Mouse (Mus musculus): ENCODE measurements at regions not wholly inside any gene's neighbourhood (a gene's known extent, or its start where the extent isn't known, plus 50 kb on each side); places are given as distances from the start of the nearest gene placed in this dataset.

DNA sequence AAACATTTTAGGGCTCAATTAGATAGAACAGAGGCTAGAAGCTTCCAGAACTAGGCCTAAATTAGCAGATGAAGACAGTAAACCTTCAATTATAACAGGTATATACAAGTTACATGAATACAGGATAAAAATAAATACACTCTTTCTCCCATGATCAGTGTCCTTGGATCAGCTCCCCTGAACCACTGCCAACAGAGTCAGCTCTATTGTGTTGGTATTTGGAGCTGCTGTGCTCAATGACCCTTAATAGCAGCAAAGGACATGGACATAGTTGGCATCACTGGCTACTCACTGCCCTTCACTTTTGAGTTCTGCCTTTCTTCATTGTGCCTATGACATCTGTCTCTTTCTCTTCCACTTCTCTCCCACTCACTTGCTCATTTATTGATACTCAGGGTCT, 639.1 kb upstream of the 4921530L21Rik start:
- DNase-seq (ENCODE audit: low spot score in 2 of 2), result no peak

DNA sequence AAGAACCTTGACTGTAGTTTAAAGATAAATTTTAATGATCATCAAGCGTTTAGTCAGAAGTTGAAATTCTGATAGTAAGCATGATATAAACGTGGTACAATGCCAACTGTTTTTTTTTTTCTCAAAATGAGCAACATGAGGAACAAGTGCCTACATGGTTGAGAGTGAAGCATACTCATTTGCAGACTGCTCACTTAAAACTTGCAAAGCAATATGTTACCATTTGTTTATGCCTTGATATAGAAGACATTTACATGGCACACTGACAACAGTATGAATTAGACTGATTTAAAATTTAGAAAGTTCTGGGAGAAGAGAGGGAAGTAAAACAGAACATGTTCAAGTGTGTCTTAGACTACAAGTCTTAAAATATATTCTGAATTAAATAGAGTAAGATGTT, 632.2 kb upstream of the 4921530L21Rik start:
- no peak for DNase-seq (ENCODE audit: low spot score in 2 of 2)

DNA sequence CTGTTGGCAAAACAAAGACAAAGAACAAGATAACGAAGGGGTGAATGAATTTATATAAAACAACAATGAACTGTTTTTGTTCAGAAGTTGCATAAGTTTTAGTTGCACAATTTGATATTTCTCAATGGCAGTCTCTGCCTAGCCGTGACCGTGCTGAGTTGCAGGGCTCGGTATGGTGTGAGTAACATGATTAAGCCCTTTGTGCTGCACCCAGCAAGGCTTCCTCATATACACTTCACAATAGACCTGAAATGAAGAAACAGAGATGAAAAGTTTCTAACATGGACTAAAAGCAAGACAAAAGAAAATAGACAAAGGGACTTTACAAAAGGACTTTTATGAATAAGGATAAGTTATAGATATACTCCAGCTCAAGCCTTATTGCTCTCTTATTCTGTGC, 624.9 kb upstream of the 4921530L21Rik start:
- DNase-seq (ENCODE audit: low spot score in 2 of 2), result no peak

DNA sequence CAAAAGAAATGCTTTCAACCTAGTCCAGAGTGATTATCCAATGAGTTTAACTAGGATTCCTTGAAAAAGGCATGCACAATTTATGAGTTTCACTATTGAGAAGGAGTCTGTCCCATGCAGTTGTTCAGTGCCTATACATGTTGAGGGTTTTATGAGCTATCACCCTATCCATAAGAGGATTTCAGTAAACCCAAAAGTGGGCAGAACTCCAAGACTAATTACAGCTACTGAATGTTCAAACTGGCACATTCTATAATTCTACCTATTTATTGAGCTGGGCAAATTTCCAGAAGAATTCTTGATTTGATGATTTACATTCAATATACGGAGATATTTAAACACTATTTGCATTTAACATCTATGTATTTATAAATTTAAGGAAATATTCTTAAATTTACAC, 599.6 kb upstream of the 4921530L21Rik start:
- no peak for DNase-seq (ENCODE audit: low spot score in 2 of 2)

DNA sequence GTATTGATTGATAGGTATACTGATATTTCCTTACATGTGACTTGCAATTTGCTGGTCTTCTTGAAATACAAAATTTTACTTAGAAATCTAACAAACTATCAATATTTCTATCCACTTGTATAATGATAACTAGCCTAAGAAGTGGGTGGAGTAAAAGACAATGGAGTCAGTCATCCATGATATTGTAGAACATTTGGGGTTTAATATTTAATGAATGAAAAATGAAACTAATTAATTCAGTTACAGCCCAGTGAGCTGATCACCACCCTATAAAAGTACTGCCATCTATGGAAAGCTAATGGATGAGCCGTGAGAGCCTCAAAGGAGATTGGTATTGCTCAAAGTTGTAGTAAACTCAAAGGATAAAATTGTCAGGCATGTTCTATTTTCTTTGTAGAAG, 599.0 kb upstream of the 4921530L21Rik start:
- no peak for DNase-seq (ENCODE audit: low spot score in 2 of 2)

DNA sequence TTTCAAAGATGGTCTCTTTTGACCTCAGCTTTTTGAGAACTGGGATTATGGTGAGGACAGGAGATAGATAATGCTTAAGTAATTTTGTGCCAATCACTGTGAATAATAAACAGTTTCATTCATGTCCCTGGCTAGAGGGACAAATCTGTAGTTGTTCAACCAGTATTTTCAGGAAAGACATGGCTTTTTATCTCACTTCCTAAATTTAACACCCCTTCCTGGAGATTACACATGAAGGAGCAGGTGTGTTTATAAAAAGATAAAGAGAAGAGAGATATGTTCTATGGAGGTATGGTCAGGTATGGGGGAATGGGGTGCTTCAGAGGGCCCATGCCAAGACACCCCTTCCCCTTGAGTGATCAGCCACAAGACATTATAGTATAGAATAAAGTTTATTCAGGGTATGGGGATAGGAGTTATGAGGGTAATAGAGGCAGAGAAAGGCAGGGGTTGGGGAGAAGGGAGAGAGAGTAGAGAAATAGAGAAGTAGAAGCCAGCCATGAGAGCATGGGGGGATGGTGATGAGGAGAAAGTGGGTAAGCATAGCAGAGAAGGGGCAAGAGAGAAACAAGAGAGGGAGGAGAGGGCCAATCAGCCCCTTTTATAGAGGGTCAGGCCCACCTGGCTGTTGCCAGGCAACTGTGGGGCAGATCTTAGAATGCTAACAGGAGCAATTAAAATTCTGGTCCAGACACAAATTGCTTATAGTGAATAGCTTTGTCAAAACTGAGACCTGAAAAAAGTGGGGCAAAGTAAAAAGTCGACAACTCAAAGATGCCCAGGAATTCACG, 566.7 kb upstream of the 4921530L21Rik start:
- DNase-seq (ENCODE audit: low spot score in 2 of 2), result no peak

DNA sequence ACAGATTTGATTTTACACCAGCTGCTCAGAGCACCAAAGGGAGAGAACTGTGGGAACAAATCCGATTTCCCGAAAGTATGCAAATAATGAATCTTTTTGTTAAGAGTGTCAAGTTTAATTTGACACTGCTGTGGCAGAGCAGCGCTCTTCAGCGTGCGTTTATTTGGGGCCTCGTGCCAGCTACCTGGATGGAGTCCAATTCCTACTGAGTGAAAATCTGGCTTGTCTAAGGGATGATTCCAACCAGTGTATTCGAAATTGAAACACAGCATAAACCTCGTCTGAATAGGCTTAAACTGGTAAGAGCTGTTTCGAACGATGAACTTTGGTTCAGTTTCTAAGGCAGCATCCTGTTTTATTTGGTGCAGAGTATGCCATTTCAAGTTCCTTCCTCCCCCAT, 524.1 kb upstream of the 4921530L21Rik start:
- DNase-seq (ENCODE audit: low spot score in 2 of 2), result peak; percentile 1 to 43
